Mouse (Mus musculus) lung, postnatal 0 days (tissue): Measurements from ENCODE around the gene Eif4g3.

Experiments
- CTCF ChIP-seq: IDR thresholded peaks from 2 replicates; pipeline ENCODE4 v1.5.1; 2016; ENCODE audit warnings: antibody characterized with exemption, mild to moderate bottlenecking
- EP300 ChIP-seq: IDR thresholded peaks from 2 replicates; pipeline ENCODE4 v1.6.1; 2016; ENCODE audit warnings: antibody characterized with exemption, mild to moderate bottlenecking, control low read depth

DNA sequence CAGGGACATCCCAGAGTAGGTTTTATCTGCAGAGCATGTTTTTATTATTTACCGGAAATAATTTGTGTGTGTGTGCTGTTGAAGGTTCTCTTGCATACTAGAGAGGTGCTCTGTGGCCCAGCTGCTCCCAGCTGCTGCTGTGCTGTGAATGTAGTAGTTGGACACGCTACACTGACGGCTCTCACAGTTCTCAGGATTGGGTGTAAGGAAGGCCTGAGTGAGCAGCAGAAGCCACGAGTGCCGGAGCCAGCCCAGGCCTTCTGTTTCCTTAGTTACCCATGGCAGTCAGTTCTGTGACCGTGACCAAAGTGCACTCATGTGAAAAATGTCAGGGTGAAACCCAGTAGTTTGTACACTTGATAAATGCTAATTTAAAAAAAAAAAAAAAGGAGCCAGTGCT is 25.2 kb downstream of the Eif4g3 start:
- TF ChIP-seq CTCF (no peak), EP300 (no peak)
